Mouse (Mus musculus) CH12.LX (cell line): Measurements from ENCODE around the gene Sptlc3. TPM values are rescaled to one million over a fixed set of nuclear protein-coding genes. Genes with fewer than 3 reads are reported as not detected.

Experiments
- DNase-seq: peaks from one replicate; pipeline ENCODE4 v3.0.0-alpha.2; 2013; ENCODE audit errors: extremely low read depth
- H3K27ac ChIP-seq: 2 replicates; pipeline ENCODE4 v1.5.1; 2012; ENCODE audit warnings: low read depth, mild to moderate bottlenecking, control low read depth, moderate library complexity; ENCODE audit not compliant: insufficient read depth
- H3K27me3 ChIP-seq: replicated peaks from 2 replicates; pipeline ENCODE3; 2012; ENCODE audit warnings: inconsistent platforms
- H3K36me3 ChIP-seq, 2 experiments: replicated peaks in 1 of 2; 2 replicates each; pipeline versions ENCODE3 to v1.6.1; 2012; ENCODE audit warnings: inconsistent platforms in 1 of 2, low read length in 1 of 2, mild to moderate bottlenecking in 1 of 2, mixed read lengths in 1 of 2, moderate library complexity in 1 of 2; ENCODE audit not compliant: control insufficient read depth in 1 of 2, insufficient read depth in 1 of 2
- H3K4me1 ChIP-seq, 2 experiments: 2 replicates each; pipeline ENCODE4 v1.6.1; 2012; ENCODE audit warnings: inconsistent platforms in 1 of 2, moderate library complexity in 1 of 2; ENCODE audit not compliant: insufficient read depth in 2 of 2, control insufficient read depth in 1 of 2
- H3K4me2 ChIP-seq: 2 replicates; pipeline ENCODE4 v1.6.1; 2012; ENCODE audit warnings: low read depth, mild to moderate bottlenecking, control low read depth; ENCODE audit not compliant: poor library complexity, insufficient read depth, severe bottlenecking
- H3K4me3 ChIP-seq, 3 experiments: fragments of 150-350 bp in 1 of 3; sonication (generic) in 1 of 3; replicated peaks in 1 of 3; 2 replicates each; pipeline versions ENCODE3 to v1.5.1; 2011 to 2012; ENCODE audit warnings: low read depth in 2 of 3, low read length in 2 of 3, mild to moderate bottlenecking in 2 of 3, moderate library complexity in 2 of 3, control low read depth in 1 of 3, improper control_type of control experiment in 1 of 3, inconsistent platforms in 1 of 3, mixed read lengths in 1 of 3; ENCODE audit not compliant: poor library complexity in 1 of 3
- H3K79me2 ChIP-seq: replicated peaks from 2 replicates; pipeline ENCODE4 v1.6.1; 2012; ENCODE audit warnings: mild to moderate bottlenecking, moderate library complexity; ENCODE audit not compliant: control insufficient read depth, poor library complexity, insufficient read depth, severe bottlenecking; ENCODE audit errors: extremely low read depth
- H3K9ac ChIP-seq: 2 replicates; pipeline ENCODE4 v1.6.1; 2012; ENCODE audit warnings: low read depth, mild to moderate bottlenecking, control low read depth, moderate library complexity; ENCODE audit not compliant: insufficient read depth
- H3K9me3 ChIP-seq: replicated peaks from 2 replicates; pipeline ENCODE3; 2012; ENCODE audit warnings: low read length, inconsistent platforms, mixed read lengths
- BHLHE40 ChIP-seq: IDR thresholded peaks from 2 replicates; pipeline ENCODE4 v1.6.1; 2011; ENCODE audit warnings: mild to moderate bottlenecking, low read depth, low read length, improper control_type of control experiment
- CHD2 ChIP-seq: IDR thresholded peaks from 2 replicates; pipeline ENCODE4 v1.6.1; 2011; ENCODE audit warnings: low read length, improper control_type of control experiment
- CTCF ChIP-seq, 2 experiments: IDR thresholded peaks in 1 of 2; conservative IDR thresholded peaks in 1 of 2; 2 replicates each; pipeline ENCODE4 v1.5.1; 2011 to 2012; ENCODE audit warnings: low read depth in 2 of 2, low read length in 2 of 2, improper control_type of control experiment in 1 of 2, inconsistent platforms in 1 of 2, mild to moderate bottlenecking in 1 of 2, moderate library complexity in 1 of 2
- EP300 ChIP-seq: IDR thresholded peaks from 2 replicates; pipeline ENCODE4 v1.6.1; 2011; ENCODE audit warnings: low read length, improper control_type of control experiment
- ETS1 ChIP-seq: conservative IDR thresholded peaks from 2 replicates; pipeline ENCODE4 v1.6.1; 2012; ENCODE audit warnings: low read depth, mild to moderate bottlenecking, inconsistent platforms, low read length, improper control_type of control experiment, moderate library complexity
- GABPA ChIP-seq: IDR thresholded peaks from 2 replicates; pipeline ENCODE4 v1.6.1; 2012; ENCODE audit warnings: low read depth, low read length, improper control_type of control experiment, inconsistent platforms; ENCODE audit not compliant: insufficient replicate concordance
- HCFC1 ChIP-seq: IDR thresholded peaks from 2 replicates; pipeline ENCODE4 v1.6.1; 2012; ENCODE audit warnings: low read depth, mild to moderate bottlenecking, inconsistent platforms, low read length, improper control_type of control experiment
- IRF4 ChIP-seq: IDR thresholded peaks from 2 replicates; pipeline ENCODE4 v1.6.1; 2014; ENCODE audit warnings: low read depth, mild to moderate bottlenecking, inconsistent platforms, low read length, improper control_type of control experiment
- KAT2A ChIP-seq: IDR thresholded peaks from 2 replicates; pipeline ENCODE4 v1.6.1; 2012; ENCODE audit warnings: low read length, improper control_type of control experiment, inconsistent platforms; ENCODE audit not compliant: insufficient replicate concordance
- MAX ChIP-seq: IDR thresholded peaks from 2 replicates; pipeline ENCODE4 v1.6.1; 2011; ENCODE audit warnings: low read length, improper control_type of control experiment
- MEF2A ChIP-seq: IDR thresholded peaks from 2 replicates; pipeline ENCODE4 v1.6.1; 2014; ENCODE audit warnings: low read depth, mild to moderate bottlenecking, inconsistent platforms, low read length, improper control_type of control experiment, borderline replicate concordance
- MXI1 ChIP-seq: IDR thresholded peaks from 2 replicates; pipeline ENCODE4 v1.6.1; 2011; ENCODE audit warnings: mild to moderate bottlenecking, low read depth, low read length, improper control_type of control experiment
- PAX5 ChIP-seq: IDR thresholded peaks from 2 replicates; pipeline ENCODE4 v1.6.1; 2012; ENCODE audit warnings: low read length, inconsistent platforms, mixed read lengths
- RAD21 ChIP-seq: IDR thresholded peaks from 2 replicates; pipeline ENCODE4 v1.6.1; 2011; ENCODE audit warnings: low read depth, mild to moderate bottlenecking, low read length, improper control_type of control experiment, moderate library complexity
- TBP ChIP-seq: conservative IDR thresholded peaks from 2 replicates; pipeline ENCODE4 v1.6.1; 2011; ENCODE audit warnings: low read depth, low read length, improper control_type of control experiment
- TCF12 ChIP-seq: IDR thresholded peaks from 2 replicates; pipeline ENCODE4 v1.6.1; 2014; ENCODE audit warnings: low read depth, mild to moderate bottlenecking, inconsistent platforms, low read length, improper control_type of control experiment
- UBTF ChIP-seq: IDR thresholded peaks from 2 replicates; pipeline ENCODE4 v1.6.1; 2012; ENCODE audit warnings: low read depth, mild to moderate bottlenecking, inconsistent platforms, low read length, improper control_type of control experiment, moderate library complexity
- USF1 ChIP-seq: IDR thresholded peaks from 2 replicates; pipeline ENCODE4 v1.6.1; 2014; ENCODE audit warnings: low read depth, mild to moderate bottlenecking, inconsistent platforms, low read length, improper control_type of control experiment
- USF2 ChIP-seq: conservative IDR thresholded peaks from 2 replicates; pipeline ENCODE4 v1.6.1; 2011; ENCODE audit warnings: low read depth, low read length, improper control_type of control experiment
- ZC3H11A ChIP-seq: IDR thresholded peaks from 2 replicates; pipeline ENCODE4 v1.6.1; 2012; ENCODE audit warnings: low read depth, mild to moderate bottlenecking, inconsistent platforms, low read length, improper control_type of control experiment
- ZMIZ1 ChIP-seq: IDR thresholded peaks from 2 replicates; pipeline ENCODE4 v1.6.1; 2012; ENCODE audit warnings: low read depth, mild to moderate bottlenecking, inconsistent platforms, low read length, improper control_type of control experiment
- ZNF384 ChIP-seq: IDR thresholded peaks from 2 replicates; pipeline ENCODE4 v1.6.1; 2012; ENCODE audit warnings: low read depth, low read length, improper control_type of control experiment, inconsistent platforms
- dilution Hi-C: fragments of 300-500 bp; cut with MboI; formaldehyde crosslinking; loops from 2 replicates; pipeline ENCODE4 v1.14.3; 2020; ENCODE audit warnings: low sequenced_read_pairs; ENCODE audit not compliant: extremely low pct_unique_long_range_greater_than_20kb, extremely low pct_ligation_motif_present
- in situ Hi-C: fragments of 300-500 bp; cut with MboI; formaldehyde crosslinking; loops from 3 replicates; pipeline ENCODE4 v1.14.3; 2019; ENCODE audit warnings: low sequenced_read_pairs, low pct_ligation_motif_present, low pct_unique_long_range_greater_than_20kb, mixed read lengths
- polyA plus RNA-seq: library from polyadenylated mRNA; unstranded; fragments of >175 nt; gene quantifications from 2 replicates; pipeline ENCODE4 v1.2.1, GENCODE M21; 2012; ENCODE audit warnings: low read depth; ENCODE audit not compliant: insufficient read length
- total RNA-seq, 2 experiments: library from RNA; depleted of rRNA; stranded (reverse); fragments of 300-350 nt in 1 of 2; fragments of >200 nt in 1 of 2; gene quantifications; 2 replicates each; pipeline ENCODE4 v1.2.3; 2012 to 2014

Gene Sptlc3
- total and polyA plus RNA-seq, 3 experiments, result not detected

DNA sequence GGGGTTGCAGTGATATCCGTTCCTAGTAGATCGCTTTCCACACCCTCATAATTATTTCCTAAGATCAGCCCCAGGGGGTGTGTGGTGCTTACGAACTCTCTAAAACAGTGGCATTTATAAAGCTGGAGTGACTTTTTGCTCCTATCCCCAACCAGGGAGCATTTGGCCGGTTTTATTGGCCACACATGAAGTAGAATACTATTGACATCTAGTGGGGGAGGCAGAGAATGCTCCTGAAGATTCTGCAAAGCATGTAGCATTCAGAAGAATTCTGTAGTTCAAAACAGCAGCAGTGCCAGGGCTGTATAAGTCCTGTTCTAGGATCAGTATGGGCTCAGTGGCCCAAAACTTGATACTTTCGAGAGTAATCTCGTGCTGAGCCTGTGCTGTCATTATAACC is 89.1 kb downstream of the Sptlc3 start:
- no peak overlapping the region for H3K27ac ChIP-seq
- in situ Hi-C loops (loop anchor here (25.0 kb wide), 2 partner anchors 195 to 380 kb away; no protein-coding TSS in a partner anchor), dilution Hi-C loops (no loop called here)
- peaks cover 63% of the 10 kb centered on the region for H3K27me3 ChIP-seq
- TF ChIP-seq RAD21, result peak; percentile 22
- TF ChIP-seq USF2, result no peak
- TF ChIP-seq MAX, result no peak
- no peak for TF ChIP-seq MEF2A
- TF ChIP-seq MXI1, result no peak
- TF ChIP-seq TBP, result no peak
- TF ChIP-seq GABPA, result no peak
- TF ChIP-seq ETS1, result no peak
- TF ChIP-seq CTCF (conservative IDR thresholded peaks at IDR 0.05 in 1 of 2, IDR thresholded peaks at IDR 0.05 in 1 of 2; ENCODE audit: low read depth in 2 of 2, low read length in 2 of 2), result peak in 1 of 2 experiments; percentile 28; a peak in 2 of 4 replicates
- no peak overlapping the region for H3K4me2 ChIP-seq
- H3K9me3 ChIP-seq, result no peaks in the 10 kb centered on the region
- no peak for DNase-seq
- no peaks in the 10 kb centered on the region for H3K79me2 ChIP-seq
- no peak overlapping the region for H3K4me3 ChIP-seq
- no peaks in the 10 kb centered on the region for H3K4me1 ChIP-seq
- H3K36me3 ChIP-seq, result no peaks in the 10 kb centered on the region
- no peak overlapping the region for H3K9ac ChIP-seq

DNA sequence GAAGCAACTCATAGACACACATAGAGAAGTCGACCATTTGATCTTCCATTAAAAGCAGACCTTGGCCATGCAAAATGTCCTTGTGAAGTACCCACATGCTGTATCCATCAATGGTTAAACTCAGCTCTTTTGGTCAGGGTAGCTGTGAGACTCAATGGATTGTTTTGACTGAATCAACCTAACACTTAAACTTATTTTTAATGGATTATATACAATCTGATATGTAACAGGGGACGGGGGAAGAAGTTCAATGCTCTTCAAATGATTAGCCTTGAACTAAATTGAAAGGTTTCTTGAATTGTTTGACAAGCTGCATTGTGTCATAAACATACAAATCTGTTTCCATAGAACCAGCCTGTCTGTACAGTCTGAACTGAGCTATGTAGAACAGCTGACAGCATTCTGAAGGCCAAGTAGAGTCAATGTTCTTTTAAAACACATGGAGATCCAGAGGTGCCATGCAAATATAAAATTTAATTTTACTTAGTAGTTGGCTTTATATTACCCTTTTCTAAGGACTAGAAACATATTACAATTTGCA is 94.0 kb downstream of the Sptlc3 start:
- Histone ChIP-seq H3K4me1 (no peaks in the 10 kb centered on the region), H3K4me2 (no peak overlapping the region), H3K4me3 (no peak overlapping the region), H3K27me3 (peaks cover 38% of the 10 kb centered on the region), H3K9me3 (no peaks in the 10 kb centered on the region), H3K36me3 (no peaks in the 10 kb centered on the region), H3K27ac (no peak overlapping the region), H3K9ac (no peak overlapping the region), H3K79me2 (no peaks in the 10 kb centered on the region)
- in situ Hi-C loops, result loop anchor here (25.0 kb wide), 2 partner anchors 200 to 375 kb away; no protein-coding TSS in a partner anchor
- TF ChIP-seq BHLHE40 (no peak), HCFC1 (no peak), IRF4 (no peak), USF1 (no peak), TCF12 (no peak), MEF2A (no peak), CHD2 (no peak), ZNF384 (no peak), ZC3H11A (no peak), CTCF (conservative IDR thresholded peaks at IDR 0.05 in 1 of 2, IDR thresholded peaks at IDR 0.05 in 1 of 2; ENCODE audit: low read depth in 2 of 2, low read length in 2 of 2) (no peak), EP300 (no peak), KAT2A (no peak), MAX (no peak), PAX5 (no peak), RAD21 (no peak), ZMIZ1 (no peak), UBTF (no peak), MXI1 (no peak), TBP (no peak)
- dilution Hi-C loops, result no loop called here
- no peak for DNase-seq
